Mouse (Mus musculus) midbrain, postnatal 0 days (tissue): Measurements from ENCODE around the gene Gm49361. TPM values are rescaled to one million over a fixed set of nuclear protein-coding genes. Genes with fewer than 3 reads are reported as not detected.
"Not testable (repeated sequence)": the region's sequence is repeated elsewhere in the genome, so short reads cannot be mapped to it uniquely, and the experiment has no call there.

Source experiments
- ATAC-seq: fragments of 200-750 bp; cut with Nextera tagmentation; 2 replicates; pipeline ENCODE4 v1.8.0; 2017; ENCODE audit warnings: moderate number of reproducible peaks, mild to moderate bottlenecking, moderate TSS enrichment, moderate library complexity; ENCODE audit not compliant: low FRiP score
- DNase-seq: peaks from one replicate; pipeline ENCODE4 v3.0.0-alpha.2; 2015; ENCODE audit warnings: low spot score
- H3K27ac ChIP-seq: fragments of 300-500 bp; sonication (generic); 2 replicates; pipeline ENCODE4 v1.5.1; 2014; ENCODE audit warnings: low read depth, mild to moderate bottlenecking, low read length, mixed read lengths
- H3K27me3 ChIP-seq: fragments of 300-500 bp; sonication (generic); 2 replicates; pipeline ENCODE4 v1.6.1; 2014; ENCODE audit warnings: low read length, control low read depth, mixed read lengths; ENCODE audit not compliant: insufficient read depth
- H3K36me3 ChIP-seq: fragments of 300-500 bp; sonication (generic); 2 replicates; pipeline ENCODE4 v1.6.1; 2014; ENCODE audit warnings: low read length, control low read depth, mixed read lengths; ENCODE audit not compliant: insufficient read depth
- H3K4me1 ChIP-seq: fragments of 300-500 bp; sonication (generic); 2 replicates; pipeline ENCODE4 v1.6.1; 2014; ENCODE audit warnings: mild to moderate bottlenecking, control low read depth, antibody characterized with exemption, low read length, mixed read lengths; ENCODE audit not compliant: insufficient read depth
- H3K4me2 ChIP-seq: fragments of 300-500 bp; sonication (generic); 2 replicates; pipeline ENCODE4 v1.6.1; 2014; ENCODE audit warnings: low read depth, mild to moderate bottlenecking, low read length, mixed read lengths; ENCODE audit not compliant: poor library complexity, severe bottlenecking
- H3K4me3 ChIP-seq: fragments of 300-500 bp; sonication (generic); 2 replicates; pipeline ENCODE4 v1.5.1; 2014; ENCODE audit warnings: low read depth, mild to moderate bottlenecking, low read length, moderate library complexity
- H3K9ac ChIP-seq: fragments of 300-500 bp; sonication (generic); replicated peaks from 2 replicates; pipeline ENCODE4 v1.6.1; 2014; ENCODE audit warnings: mild to moderate bottlenecking, low read length, moderate library complexity, mixed read lengths; ENCODE audit not compliant: poor library complexity, severe bottlenecking
- H3K9me3 ChIP-seq: fragments of 300-500 bp; sonication (generic); 2 replicates; pipeline ENCODE4 v1.6.1; 2016; ENCODE audit warnings: low read length, control low read depth
- CTCF ChIP-seq: IDR thresholded peaks from 2 replicates; pipeline ENCODE4 v1.5.1; 2016; ENCODE audit warnings: antibody characterized with exemption, mild to moderate bottlenecking
- WGBS: fragments of 180-500 bp; shearing (Covaris S2); extraction: QIAGEN DNeasy Blood & Tissue Kit; methylation state at CpG from one replicate; pipeline ENCODE4 v1.1.7; 2014; 5-methylcytosine and 5-hydroxymethylcytosine counted together
- polyA plus RNA-seq: library from polyadenylated mRNA; unstranded; fragments of >200 nt; fragmentation: Nextera tagmentation; extraction: Ambion mirVana; gene quantifications from 2 replicates; pipeline ENCODE4 v1.2.1, GENCODE M21; 2015
- total RNA-seq: library from RNA; depleted of rRNA; stranded (reverse); fragments of >200 nt; gene quantifications from 2 replicates; pipeline ENCODE4 v1.2.3, GENCODE M21; 2014

The Gm49361 gene
- total and polyA plus RNA-seq, 2 experiments from 2014 or later, result not detected

DNA sequence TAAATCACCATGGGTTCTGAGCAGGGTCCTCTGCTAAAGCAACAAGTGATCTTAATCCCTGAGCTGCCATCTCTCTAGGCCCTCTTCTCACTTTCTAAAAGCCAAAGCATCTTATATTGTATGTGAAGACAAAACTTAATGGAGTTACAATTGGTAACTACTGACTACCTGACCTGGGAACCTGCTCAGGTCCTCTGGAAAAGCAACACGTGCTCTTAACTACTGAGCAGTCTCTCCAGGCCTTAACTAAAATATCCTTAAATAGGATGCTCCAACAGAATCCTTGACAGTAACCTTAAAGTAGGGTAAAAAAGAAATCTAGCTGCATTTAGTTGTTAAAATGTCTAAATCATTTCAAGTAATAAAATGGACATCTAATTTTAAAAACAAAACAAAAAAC lies 82.3 kb downstream of the Gm49361 start:
- no peak for TF ChIP-seq CTCF
- DNase-seq, result no peak
- no peak for ATAC-seq
- WGBS, result 36% methylated on average over 1 of the region's 1 CpGs
- Histone ChIP-seq H3K9me3 (no peaks in the 10 kb centered on the region), H3K27ac (no peak overlapping the region), H3K4me1 (peaks cover 6% of the 10 kb centered on the region; the same call in 1 of the 2 replicates), H3K9ac (peak overlapping the region; percentile 86; the same call in 1 of the 2 replicates), H3K4me3 (peak overlapping the region; percentile 88), H3K4me2 (peak overlapping the region; percentile 94), H3K36me3 (no peaks in the 10 kb centered on the region), H3K27me3 (no peaks in the 10 kb centered on the region)

DNA sequence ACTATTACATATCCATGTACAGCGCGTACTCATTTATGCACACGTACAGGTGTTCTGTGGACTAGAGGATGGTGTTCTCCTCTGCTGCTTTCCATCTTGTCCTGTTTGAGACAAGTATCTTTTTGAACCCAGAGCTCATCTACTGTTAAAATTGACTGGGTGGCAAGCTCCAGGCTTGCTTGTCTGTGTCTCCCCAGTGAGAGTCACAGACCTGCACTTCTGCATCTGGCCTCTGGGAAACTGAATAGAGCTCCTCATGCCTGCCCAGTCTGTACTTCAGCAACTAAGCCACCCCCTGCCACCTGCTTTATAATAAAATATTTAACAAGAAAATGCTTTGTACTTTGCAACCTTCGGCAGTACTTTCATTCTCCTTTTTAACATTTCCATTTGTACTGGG lies 87.6 kb downstream of the Gm49361 start:
- no peaks in the 10 kb centered on the region for H3K36me3 ChIP-seq

DNA sequence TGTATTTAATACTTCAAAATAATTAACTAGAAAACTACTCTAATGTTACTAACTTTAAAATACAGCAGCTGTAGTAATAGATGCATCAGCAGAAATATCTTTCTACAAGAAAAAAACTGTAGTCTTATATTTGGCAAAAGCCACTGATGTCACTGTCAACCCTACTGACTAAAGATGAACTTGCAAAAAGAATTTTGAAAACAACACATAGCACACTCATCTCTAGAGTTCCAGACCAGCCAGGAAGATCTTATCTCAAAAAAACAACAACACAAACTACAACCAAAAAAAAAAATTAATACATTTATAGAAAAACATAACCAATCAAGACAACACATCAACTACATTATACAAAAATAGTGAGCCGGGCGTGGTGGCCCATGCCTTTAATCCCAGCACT lies 88.4 kb downstream of the Gm49361 start:
- ATAC-seq (no peak), DNase-seq (no peak)

More for the DNA sequence above, 87.6 kb downstream of the Gm49361 start:
- no peak overlapping the region for H3K27ac ChIP-seq
- no peak overlapping the region for H3K9ac ChIP-seq
- no peak for DNase-seq
- WGBS, result 95% methylated on average over 4 of the region's 4 CpGs
- no peak for ATAC-seq
- no peak overlapping the region for H3K4me3 ChIP-seq
- no peak overlapping the region for H3K4me2 ChIP-seq
- TF ChIP-seq CTCF, result peak; percentile 23
- no peaks in the 10 kb centered on the region for H3K4me1 ChIP-seq
- H3K27me3 ChIP-seq, result no peaks in the 10 kb centered on the region
- H3K9me3 ChIP-seq, result no peaks in the 10 kb centered on the region

DNA sequence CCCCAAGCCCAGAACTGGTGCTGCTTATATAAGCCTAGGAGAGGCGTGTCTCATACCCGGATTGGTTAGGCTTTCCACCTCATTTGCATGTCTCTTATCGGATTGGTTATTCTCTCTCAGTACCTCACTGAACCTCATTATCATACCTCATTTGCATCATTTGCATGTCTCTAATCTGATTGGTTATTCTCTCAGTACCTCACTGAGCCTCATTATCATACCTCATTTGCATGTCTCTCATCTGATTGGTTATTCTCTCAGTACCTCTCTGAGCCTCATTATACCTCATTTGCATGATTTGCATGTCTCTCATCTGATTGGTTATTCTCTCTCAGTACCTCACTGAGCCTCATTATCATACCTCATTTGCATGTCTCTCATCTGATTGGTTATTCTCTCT lies 89.4 kb downstream of the Gm49361 start:
- H3K27ac ChIP-seq, H3K4me3 ChIP-seq, H3K4me2 ChIP-seq, H3K9me3 ChIP-seq, DNase-seq, H3K9ac ChIP-seq, H3K4me1 ChIP-seq, H3K27me3 ChIP-seq, H3K36me3 ChIP-seq, ATAC-seq: not testable (repeated sequence)
- WGBS, result 93% methylated on average over 3 of the region's 3 CpGs

More for the DNA sequence above, 88.4 kb downstream of the Gm49361 start:
- 100% methylated on average over 2 of the region's 2 CpGs for WGBS
- Histone ChIP-seq H3K27ac (no peak overlapping the region), H3K4me1 (no peaks in the 10 kb centered on the region), H3K27me3 (no peaks in the 10 kb centered on the region), H3K9me3 (no peaks in the 10 kb centered on the region), H3K9ac (no peak overlapping the region), H3K4me3 (no peak overlapping the region), H3K4me2 (no peak overlapping the region), H3K36me3 (no peaks in the 10 kb centered on the region)
- TF ChIP-seq CTCF, result no peak

DNA sequence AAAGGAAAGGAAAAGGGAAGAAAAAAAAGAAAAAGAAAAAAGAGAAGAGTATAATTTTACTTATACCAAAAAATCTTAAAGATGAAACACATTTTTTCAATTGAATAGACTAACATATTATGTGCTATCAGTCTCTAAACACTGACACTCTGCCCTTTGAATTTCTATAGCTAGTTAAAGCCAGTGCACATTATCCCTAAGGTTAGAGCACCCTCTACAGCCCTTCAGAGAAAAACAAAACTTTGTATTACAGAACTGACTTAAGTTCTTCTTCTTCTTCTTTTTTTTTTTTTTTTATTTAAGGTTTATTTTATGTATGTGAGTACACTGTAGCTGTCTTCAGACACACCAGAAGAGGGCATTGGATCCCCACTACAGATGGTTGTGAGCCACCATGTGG lies 96.4 kb downstream of the Gm49361 start:
- Histone ChIP-seq H3K4me1 (no peaks in the 10 kb centered on the region), H3K27me3 (no peaks in the 10 kb centered on the region), H3K4me3 (no peak overlapping the region), H3K27ac (no peak overlapping the region), H3K9ac (no peak overlapping the region), H3K36me3 (peaks cover 2% of the 10 kb centered on the region; the same call in 1 of the 2 replicates), H3K4me2 (no peak overlapping the region), H3K9me3 (no peaks in the 10 kb centered on the region)
- DNase-seq (no peak), ATAC-seq (no peak)
- peak; percentile 25; the same call in 1 of the 2 replicates for TF ChIP-seq CTCF

DNA sequence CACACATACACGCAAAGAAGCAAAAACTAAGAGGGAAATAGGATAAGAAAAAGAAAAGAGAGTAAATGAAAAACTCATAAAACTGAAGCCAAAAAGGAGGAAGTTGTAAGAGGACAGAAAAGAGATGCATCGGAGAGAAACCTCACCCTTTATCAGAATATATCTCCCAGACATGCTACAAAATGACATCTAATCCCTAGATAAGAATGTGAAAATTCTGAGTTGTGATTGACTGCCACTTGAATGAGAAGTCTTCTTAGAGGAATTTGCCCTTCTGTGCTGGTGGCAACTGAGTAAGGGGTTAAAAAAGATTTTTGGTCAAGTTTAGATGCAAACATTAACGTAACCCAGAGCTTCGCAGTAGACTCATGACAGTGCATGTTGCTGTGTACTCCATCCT lies 99.7 kb downstream of the Gm49361 start:
- WGBS, result 93% methylated on average over 4 of the region's 4 CpGs

More for the DNA sequence above, 99.7 kb downstream of the Gm49361 start:
- Histone ChIP-seq H3K27ac (no peak overlapping the region), H3K4me3 (no peak overlapping the region), H3K27me3 (no peaks in the 10 kb centered on the region), H3K4me2 (no peak overlapping the region), H3K9ac (no peak overlapping the region), H3K4me1 (no peaks in the 10 kb centered on the region), H3K36me3 (peaks cover 2% of the 10 kb centered on the region; the same call in 1 of the 2 replicates), H3K9me3 (no peaks in the 10 kb centered on the region)
- ATAC-seq (no peak), DNase-seq (no peak)
- no peak for TF ChIP-seq CTCF
